Mouse (Mus musculus): ENCODE measurements around the gene Prm1. TPM values are rescaled to one million over a fixed set of nuclear protein-coding genes. Genes with fewer than 3 reads are reported as not detected.

Gene Prm1
- polyA plus RNA-seq, 1 experiment from 2014 or later: 0.50 TPM

GRCm38 (mm10) chr16:10777579-10778160, 28.0 kb downstream of the Prm1 start:
- Histone ChIP-seq H3K36me3 (no peaks in the 10 kb centered on the region), H3K4me1 (peaks cover 7% of the 10 kb centered on the region; the same call in 1 of the 2 replicates), H3K27ac (replicated peaks) (no peak overlapping the region), H3K9me3 (replicated peaks) (no peaks in the 10 kb centered on the region), H3K4me2 (no peak overlapping the region), H3K4me3 (replicated peaks) (no peak overlapping the region), H3K27me3 (replicated peaks) (no peaks in the 10 kb centered on the region), H3K9ac (replicated peaks) (no peak overlapping the region)
- 69% methylated on average over 5 of the region's 5 CpGs for WGBS
- no peak for ATAC-seq (ENCODE audit: low FRiP score)

GRCm38 (mm10) chr16:10776322-10776721, 29.3 kb downstream of the Prm1 start:
- Histone ChIP-seq H3K4me1 (no peaks in the 10 kb centered on the region), H3K27me3 (replicated peaks) (no peaks in the 10 kb centered on the region), H3K9ac (replicated peaks) (no peak overlapping the region), H3K36me3 (no peaks in the 10 kb centered on the region), H3K4me3 (replicated peaks) (no peak overlapping the region), H3K27ac (replicated peaks) (no peak overlapping the region), H3K9me3 (replicated peaks) (no peaks in the 10 kb centered on the region), H3K4me2 (no peak overlapping the region)
- no peak for ATAC-seq (ENCODE audit: low FRiP score)
- WGBS: 70% methylated on average over 7 of the region's 7 CpGs

- ATAC-seq (ENCODE audit: low FRiP score): no peak
- Histone ChIP-seq H3K4me1 (0 out of 2 replicates have a peak, but pooled peaks cover 3% of the 10 kb centered on the region), H3K9me3 (replicated peaks) (no peaks in the 10 kb centered on the region), H3K27me3 (replicated peaks) (no peaks in the 10 kb centered on the region), H3K4me2 (no peak overlapping the region), H3K4me3 (replicated peaks) (no peak overlapping the region), H3K9ac (replicated peaks) (no peak overlapping the region), H3K36me3 (no peaks in the 10 kb centered on the region), H3K27ac (replicated peaks) (no peak overlapping the region)
- WGBS: 75% methylated on average over 4 of the region's 4 CpGs
These were observed 30.9 kb downstream of the Prm1 start for GRCm38 (mm10) chr16:10774726-10775125.

GRCm38 (mm10) chr16:10773543-10773942, 32.1 kb downstream of the Prm1 start:
- Histone ChIP-seq H3K4me2 (no peak overlapping the region), H3K27me3 (replicated peaks) (no peaks in the 10 kb centered on the region), H3K9me3 (replicated peaks) (no peaks in the 10 kb centered on the region), H3K36me3 (no peaks in the 10 kb centered on the region), H3K9ac (replicated peaks) (no peak overlapping the region), H3K27ac (replicated peaks) (no peak overlapping the region), H3K4me3 (replicated peaks) (no peak overlapping the region), H3K4me1 (0 out of 2 replicates have a peak, but pooled peaks cover 3% of the 10 kb centered on the region)
- ATAC-seq (ENCODE audit: low FRiP score): no peak
- 88% methylated on average over 8 of the region's 8 CpGs for WGBS

- H3K27ac ChIP-seq (replicated peaks): no peak overlapping the region
- no peaks in the 10 kb centered on the region for H3K36me3 ChIP-seq
- ATAC-seq (ENCODE audit: low FRiP score): no peak
- H3K27me3 ChIP-seq (replicated peaks): no peaks in the 10 kb centered on the region
- no peak overlapping the region for H3K4me3 ChIP-seq (replicated peaks)
- H3K9me3 ChIP-seq (replicated peaks): no peaks in the 10 kb centered on the region
- 49% methylated on average over 19 of the region's 19 CpGs for WGBS
- no peak overlapping the region for H3K4me2 ChIP-seq
- H3K9ac ChIP-seq (replicated peaks): no peak overlapping the region
- 0 out of 2 replicates have a peak, but pooled peaks cover 3% of the 10 kb centered on the region for H3K4me1 ChIP-seq
These were observed 33.7 kb downstream of the Prm1 start for GRCm38 (mm10) chr16:10771769-10772510.

- Histone ChIP-seq H3K4me1 (0 out of 2 replicates have a peak, but pooled peaks cover 3% of the 10 kb centered on the region), H3K4me2 (no peak overlapping the region), H3K36me3 (no peaks in the 10 kb centered on the region), H3K27ac (replicated peaks) (no peak overlapping the region), H3K9ac (replicated peaks) (no peak overlapping the region), H3K9me3 (replicated peaks) (no peaks in the 10 kb centered on the region), H3K27me3 (replicated peaks) (no peaks in the 10 kb centered on the region), H3K4me3 (replicated peaks) (no peak overlapping the region)
- WGBS: 52% methylated on average over 4 of the region's 4 CpGs
- ATAC-seq (ENCODE audit: low FRiP score): no peak
These were observed 34.9 kb downstream of the Prm1 start for GRCm38 (mm10) chr16:10770531-10771325.

- H3K4me1 ChIP-seq: 0 out of 2 replicates have a peak, but pooled peaks cover 3% of the 10 kb centered on the region
- no peaks in the 10 kb centered on the region for H3K27me3 ChIP-seq (replicated peaks)
- no peak overlapping the region for H3K27ac ChIP-seq (replicated peaks)
- no peak for ATAC-seq (ENCODE audit: low FRiP score)
- no peaks in the 10 kb centered on the region for H3K36me3 ChIP-seq
- no peak overlapping the region for H3K4me2 ChIP-seq
- H3K9me3 ChIP-seq (replicated peaks): no peaks in the 10 kb centered on the region
- 53% methylated on average over 2 of the region's 2 CpGs for WGBS
- H3K4me3 ChIP-seq (replicated peaks): no peak overlapping the region
- no peak overlapping the region for H3K9ac ChIP-seq (replicated peaks)
These were observed 36.0 kb downstream of the Prm1 start for GRCm38 (mm10) chr16:10769661-10770060.

- ATAC-seq (ENCODE audit: low FRiP score): no peak
- 69% methylated on average over 9 of the region's 9 CpGs for WGBS
- H3K27me3 ChIP-seq (replicated peaks): no peaks in the 10 kb centered on the region
These were observed 36.8 kb downstream of the Prm1 start for GRCm38 (mm10) chr16:10768821-10769220.

GRCm38 (mm10) chr16:10767158-10767557, 38.5 kb downstream of the Prm1 start:
- no peaks in the 10 kb centered on the region for H3K9me3 ChIP-seq (replicated peaks)
- ATAC-seq (ENCODE audit: low FRiP score): no peak
- WGBS: 52% methylated on average over 4 of the region's 4 CpGs
- H3K36me3 ChIP-seq: no peaks in the 10 kb centered on the region
- no peak overlapping the region for H3K4me2 ChIP-seq
- H3K9ac ChIP-seq (replicated peaks): no peak overlapping the region
- no peak overlapping the region for H3K4me3 ChIP-seq (replicated peaks)
- 0 out of 2 replicates have a peak, but pooled peaks cover 3% of the 10 kb centered on the region for H3K4me1 ChIP-seq
- no peak overlapping the region for H3K27ac ChIP-seq (replicated peaks)
- H3K27me3 ChIP-seq (replicated peaks): no peaks in the 10 kb centered on the region

More at GRCm38 (mm10) chr16:10768821-10769220, 36.8 kb downstream of the Prm1 start:
- Histone ChIP-seq H3K4me1 (0 out of 2 replicates have a peak, but pooled peaks cover 3% of the 10 kb centered on the region), H3K4me2 (no peak overlapping the region), H3K4me3 (replicated peaks) (no peak overlapping the region), H3K9ac (replicated peaks) (no peak overlapping the region), H3K27ac (replicated peaks) (no peak overlapping the region), H3K36me3 (no peaks in the 10 kb centered on the region), H3K9me3 (replicated peaks) (no peaks in the 10 kb centered on the region)

- 63% methylated on average over 2 of the region's 2 CpGs for WGBS
- no peaks in the 10 kb centered on the region for H3K36me3 ChIP-seq
- H3K4me3 ChIP-seq (replicated peaks): no peak overlapping the region
- no peaks in the 10 kb centered on the region for H3K4me1 ChIP-seq
- H3K27me3 ChIP-seq (replicated peaks): no peaks in the 10 kb centered on the region
- no peaks in the 10 kb centered on the region for H3K9me3 ChIP-seq (replicated peaks)
- H3K27ac ChIP-seq (replicated peaks): no peak overlapping the region
- ATAC-seq (ENCODE audit: low FRiP score): no peak
- H3K4me2 ChIP-seq: no peak overlapping the region
- H3K9ac ChIP-seq (replicated peaks): no peak overlapping the region
These were observed 41.3 kb downstream of the Prm1 start for GRCm38 (mm10) chr16:10764323-10764722.

- H3K4me1 ChIP-seq: no peaks in the 10 kb centered on the region
- H3K9ac ChIP-seq (replicated peaks): no peak overlapping the region
- H3K9me3 ChIP-seq (replicated peaks): no peaks in the 10 kb centered on the region
- H3K36me3 ChIP-seq: no peaks in the 10 kb centered on the region
- H3K27ac ChIP-seq (replicated peaks): no peak overlapping the region
- no peak overlapping the region for H3K4me2 ChIP-seq
- WGBS: 68% methylated on average over 6 of the region's 6 CpGs
- no peak overlapping the region for H3K4me3 ChIP-seq (replicated peaks)
- ATAC-seq (ENCODE audit: low FRiP score): no peak
- no peaks in the 10 kb centered on the region for H3K27me3 ChIP-seq (replicated peaks)
These were observed 41.9 kb downstream of the Prm1 start for GRCm38 (mm10) chr16:10763540-10764264.
